Mouse (Mus musculus) cerebellum, adult 2 months (tissue): Measurements from ENCODE around the gene Gdf10. TPM values are rescaled to one million over a fixed set of nuclear protein-coding genes. Genes with fewer than 3 reads are reported as not detected.

Experiments
- DNase-seq, 2 experiments: peaks; one replicate each; pipeline ENCODE4 v3.0.0; 2021
- H3K27ac ChIP-seq: fragments of 200-500 bp; 2 replicates; pipeline ENCODE4 v1.5.1; 2012; ENCODE audit warnings: low read length, control low read depth, inconsistent platforms; ENCODE audit not compliant: insufficient read depth
- H3K27me3 ChIP-seq: fragments of 200-500 bp; 2 replicates; pipeline ENCODE4 v1.6.1; 2012; ENCODE audit warnings: inconsistent platforms, mild to moderate bottlenecking, low read length, moderate library complexity; ENCODE audit not compliant: control insufficient read depth, insufficient read depth
- H3K4me1 ChIP-seq: fragments of 200-500 bp; 2 replicates; pipeline ENCODE4 v1.6.1; 2011; ENCODE audit warnings: low read length; ENCODE audit not compliant: control insufficient read depth, insufficient read depth
- H3K4me3 ChIP-seq: fragments of 200-500 bp; replicated peaks from 2 replicates; pipeline ENCODE3; 2011; ENCODE audit warnings: mild to moderate bottlenecking, low read depth, low read length, control low read depth; ENCODE audit not compliant: insufficient read depth
- CTCF ChIP-seq: fragments of 200-500 bp; IDR thresholded peaks from 2 replicates; pipeline ENCODE4 v1.5.1; 2011; ENCODE audit warnings: low read depth, mild to moderate bottlenecking, control low read depth, low read length, moderate library complexity, borderline replicate concordance; ENCODE audit not compliant: insufficient read depth
- POLR2A ChIP-seq: fragments of 200-500 bp; IDR thresholded peaks from 2 replicates; pipeline ENCODE4 v1.6.1; 2011; ENCODE audit warnings: low read length, control low read depth, borderline replicate concordance; ENCODE audit not compliant: insufficient read depth
- WGBS: fragments of 180-500 bp; shearing (Covaris S2); methylation state at CpG from one replicate; pipeline ENCODE4 v1.1.7; 2018; 5-methylcytosine and 5-hydroxymethylcytosine counted together
- polyA plus RNA-seq: library from polyadenylated mRNA; depleted of rRNA; stranded (reverse); fragments of >200 nt; gene quantifications from 2 replicates; pipeline ENCODE4 v1.2.3, GENCODE M21; 2012

Gdf10 gene
- polyA plus RNA-seq, 1 experiment = 39.3 TPM

- no peak for DNase-seq
- no peak for TF ChIP-seq CTCF
- TF ChIP-seq POLR2A = no peak
- Histone ChIP-seq H3K27me3 (no peaks in the 10 kb centered on the region), H3K27ac (no peak overlapping the region), H3K4me1 (no peaks in the 10 kb centered on the region), H3K4me3 (no peak overlapping the region)
- WGBS = 91% methylated on average over 5 of the region's 5 CpGs
Observed at GRCm38 (mm10) chr14:33942222-33942621, 18.8 kb downstream of the Gdf10 start.

GRCm38 (mm10) chr14:33946125-33946524, 22.7 kb downstream of the Gdf10 start:
- 84% methylated on average over 6 of the region's 6 CpGs for WGBS
- H3K27ac ChIP-seq = no peak overlapping the region
- no peak overlapping the region for H3K4me3 ChIP-seq
- H3K4me1 ChIP-seq = no peaks in the 10 kb centered on the region
- no peak for DNase-seq
- H3K27me3 ChIP-seq = no peaks in the 10 kb centered on the region
- no peak for TF ChIP-seq CTCF
- no peak for TF ChIP-seq POLR2A

GRCm38 (mm10) chr14:33952233-33952981, 29.0 kb downstream of the Gdf10 start:
- Histone ChIP-seq H3K27ac (no peak overlapping the region), H3K4me1 (peaks cover 6% of the 10 kb centered on the region; the same call in 1 of the 2 replicates), H3K27me3 (no peaks in the 10 kb centered on the region), H3K4me3 (no peak overlapping the region)
- DNase-seq = peak; percentile 37 to 55
- WGBS = 11% methylated on average over 6 of the region's 6 CpGs
- no peak for TF ChIP-seq POLR2A
- TF ChIP-seq CTCF = peak; percentile 13; the same call in 1 of the 2 replicates

- TF ChIP-seq POLR2A (no peak), CTCF (no peak)
- Histone ChIP-seq H3K27ac (no peak within 1 kb of the TSS), H3K4me1 (peaks cover 6% of the 10 kb centered on the region; the same call in 1 of the 2 replicates), H3K4me3 (no peak within 1 kb of the TSS), H3K27me3 (no peaks in the 10 kb centered on the region)
- WGBS = 90% methylated on average over 5 of the region's 5 CpGs
- DNase-seq = no peak
Observed at GRCm38 (mm10) chr14:33953761-33954160, 30.4 kb downstream of the Gdf10 start, which contains the start of gene Rbp3. Gene Rbp3 (plus strand): TSS chr14:33954003.

- no peak for TF ChIP-seq CTCF
- Histone ChIP-seq H3K27me3 (no peaks in the 10 kb centered on the region), H3K4me1 (peaks cover 6% of the 10 kb centered on the region; the same call in 1 of the 2 replicates), H3K27ac (no peak overlapping the region), H3K4me3 (no peak overlapping the region)
- 89% methylated on average over 13 of the region's 13 CpGs for WGBS
- DNase-seq = no peak
Observed at GRCm38 (mm10) chr14:33956055-33956454, 32.7 kb downstream of the Gdf10 start.

- no peak for DNase-seq
- WGBS = 51% methylated on average over 4 of the region's 4 CpGs
- Histone ChIP-seq H3K4me1 (no peaks in the 10 kb centered on the region), H3K4me3 (no peak overlapping the region), H3K27me3 (no peaks in the 10 kb centered on the region), H3K27ac (no peak overlapping the region)
- TF ChIP-seq CTCF = no peak
- TF ChIP-seq POLR2A = no peak
Observed at GRCm38 (mm10) chr14:33958186-33958585, 34.8 kb downstream of the Gdf10 start.

- Histone ChIP-seq H3K4me1 (no peaks in the 10 kb centered on the region), H3K27ac (no peak overlapping the region), H3K4me3 (no peak overlapping the region), H3K27me3 (no peaks in the 10 kb centered on the region)
- TF ChIP-seq CTCF = no peak
- TF ChIP-seq POLR2A = no peak
- WGBS = 35% methylated on average over 3 of the region's 3 CpGs
- no peak for DNase-seq
Observed at GRCm38 (mm10) chr14:33958841-33959240, 35.5 kb downstream of the Gdf10 start.

- H3K4me1 ChIP-seq = no peaks in the 10 kb centered on the region
- H3K27ac ChIP-seq = no peak overlapping the region
- H3K27me3 ChIP-seq = no peaks in the 10 kb centered on the region
- TF ChIP-seq POLR2A (no peak), CTCF (peak; percentile 72)
- 16% methylated on average over 9 of the region's 9 CpGs for WGBS
- DNase-seq = peak; percentile 53 to 67
- H3K4me3 ChIP-seq = no peak overlapping the region
Observed at GRCm38 (mm10) chr14:33959341-33959740, 36.0 kb downstream of the Gdf10 start.
